Mouse (Mus musculus) right cerebral cortex, postnatal 10 days (tissue): ENCODE data around the gene Znrf1.
A peak's percentile ranks its signal among the peaks of the same experiment; 100 is the strongest.

Source experiments
- DNase-seq, 2 experiments: peaks; one replicate each; pipeline ENCODE4 v3.0.0; 2021; ENCODE audit warnings: low spot score in 2 of 2

Gene Znrf1

DNA sequence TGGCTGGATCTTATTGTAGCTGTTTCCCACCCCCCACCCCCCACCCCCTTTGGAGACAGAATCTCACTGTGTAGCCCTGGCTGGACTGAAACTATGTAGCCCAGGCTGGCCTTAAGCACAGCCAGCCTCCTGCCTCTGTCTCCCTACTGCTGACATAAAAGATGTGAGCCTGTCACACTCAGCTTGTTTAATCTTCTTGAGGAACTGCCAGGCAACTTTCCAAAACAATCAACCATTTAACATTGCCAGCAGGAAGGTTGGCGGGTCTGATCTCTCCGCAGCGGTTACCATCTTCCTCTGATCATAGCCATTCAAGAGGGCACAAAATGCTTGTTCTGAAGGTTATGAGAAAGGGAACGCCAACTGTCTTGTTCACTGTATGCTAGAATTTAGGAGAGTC lies 2.4 kb upstream of the Znrf1 start:
- no peak for DNase-seq

DNA sequence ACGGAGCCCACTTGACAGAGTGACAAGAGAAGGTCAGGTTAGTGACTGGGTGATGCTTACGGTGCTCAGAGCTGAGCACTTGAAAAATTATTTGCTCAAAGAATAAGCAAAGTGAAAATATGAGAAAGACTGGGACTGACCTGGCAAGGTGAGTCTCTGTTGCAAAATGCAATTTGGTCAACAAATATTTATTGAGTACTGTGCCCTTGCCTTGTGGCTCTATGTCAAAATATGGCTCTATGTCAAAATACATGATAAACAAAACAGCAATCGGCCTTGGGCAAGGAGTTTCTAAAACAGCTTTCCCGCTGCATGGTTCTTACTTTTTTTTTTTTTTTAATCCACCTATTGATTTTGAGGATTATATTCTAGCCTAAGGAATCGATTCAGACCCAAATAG lies 406 bp upstream of the Znrf1 start:
- DNase-seq, result no peak

DNA sequence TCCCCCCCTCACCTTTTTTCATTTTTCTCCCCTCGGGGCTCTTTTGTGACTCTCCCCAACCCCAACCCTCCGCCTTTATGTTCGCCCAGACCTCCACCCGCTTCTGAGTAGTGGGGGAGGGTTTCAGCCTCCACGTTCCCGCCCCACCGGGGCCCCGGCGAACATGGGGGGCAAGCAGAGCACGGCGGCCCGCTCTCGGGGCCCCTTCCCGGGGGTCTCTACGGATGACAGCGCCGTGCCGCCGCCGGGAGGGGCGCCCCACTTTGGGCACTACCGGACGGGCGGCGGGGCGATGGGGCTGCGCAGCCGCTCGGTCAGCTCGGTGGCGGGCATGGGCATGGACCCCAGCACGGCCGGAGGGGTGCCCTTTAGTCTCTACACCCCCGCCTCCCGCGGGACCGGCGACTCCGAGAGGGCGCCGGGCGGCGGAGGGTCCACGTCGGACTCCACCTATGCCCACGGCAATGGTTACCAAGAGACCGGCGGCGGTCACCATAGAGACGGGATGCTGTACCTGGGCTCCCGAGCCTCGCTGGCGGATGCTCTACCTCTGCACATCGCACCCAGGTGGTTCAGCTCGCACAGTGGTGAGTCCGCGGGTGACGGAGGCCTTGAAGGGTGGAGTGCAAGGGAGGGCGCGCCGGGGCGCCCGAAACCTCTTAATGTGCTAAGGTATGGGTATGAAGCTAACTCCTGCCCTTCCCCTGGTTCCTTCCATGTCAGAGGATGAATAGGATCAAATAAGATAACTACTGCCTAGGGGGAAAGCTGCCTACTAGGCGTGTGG lies 1.3 kb downstream of the Znrf1 start:
- DNase-seq, result peak; percentile 61 to 73

DNA sequence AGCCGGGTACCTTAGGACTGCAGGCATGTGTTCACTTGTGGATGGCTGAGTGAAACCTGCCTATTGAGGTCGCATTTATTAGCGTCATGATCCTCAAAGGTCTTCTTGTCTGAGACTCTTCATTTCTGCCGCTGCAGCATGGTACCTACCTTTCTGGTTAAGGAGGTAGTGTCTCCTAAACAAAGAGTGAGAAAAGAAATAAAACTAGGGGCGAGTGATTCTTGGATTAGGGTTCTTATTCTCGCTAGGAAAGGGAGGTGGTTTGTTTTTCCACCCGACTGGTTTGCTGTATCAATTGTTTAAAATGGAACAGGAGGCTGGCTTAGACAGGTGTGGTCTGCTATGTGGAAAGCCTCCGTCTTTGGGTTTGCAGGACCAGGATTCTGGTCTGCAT lies 1.9 kb downstream of the Znrf1 start:
- no peak for DNase-seq

DNA sequence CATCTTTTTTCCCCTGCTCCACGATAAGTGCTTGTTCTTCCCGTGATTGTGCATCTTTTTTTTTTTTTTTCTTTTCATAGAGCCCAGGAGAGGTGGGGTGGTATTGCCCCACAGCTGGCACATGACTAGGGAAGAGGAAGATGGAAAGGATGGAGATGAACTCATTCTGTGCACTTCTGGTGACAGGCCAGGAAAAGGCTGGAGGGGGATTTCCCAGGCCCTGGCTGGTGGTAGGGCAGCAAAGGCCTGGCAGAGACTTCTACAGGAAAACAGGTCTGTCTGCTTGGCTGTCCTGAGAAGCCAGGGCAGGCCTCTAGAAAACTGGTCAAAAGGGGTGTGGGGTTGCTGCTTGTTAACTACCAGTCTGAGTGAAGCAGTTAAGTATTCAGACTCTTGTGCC lies 2.3 kb downstream of the Znrf1 start:
- no peak for DNase-seq

DNA sequence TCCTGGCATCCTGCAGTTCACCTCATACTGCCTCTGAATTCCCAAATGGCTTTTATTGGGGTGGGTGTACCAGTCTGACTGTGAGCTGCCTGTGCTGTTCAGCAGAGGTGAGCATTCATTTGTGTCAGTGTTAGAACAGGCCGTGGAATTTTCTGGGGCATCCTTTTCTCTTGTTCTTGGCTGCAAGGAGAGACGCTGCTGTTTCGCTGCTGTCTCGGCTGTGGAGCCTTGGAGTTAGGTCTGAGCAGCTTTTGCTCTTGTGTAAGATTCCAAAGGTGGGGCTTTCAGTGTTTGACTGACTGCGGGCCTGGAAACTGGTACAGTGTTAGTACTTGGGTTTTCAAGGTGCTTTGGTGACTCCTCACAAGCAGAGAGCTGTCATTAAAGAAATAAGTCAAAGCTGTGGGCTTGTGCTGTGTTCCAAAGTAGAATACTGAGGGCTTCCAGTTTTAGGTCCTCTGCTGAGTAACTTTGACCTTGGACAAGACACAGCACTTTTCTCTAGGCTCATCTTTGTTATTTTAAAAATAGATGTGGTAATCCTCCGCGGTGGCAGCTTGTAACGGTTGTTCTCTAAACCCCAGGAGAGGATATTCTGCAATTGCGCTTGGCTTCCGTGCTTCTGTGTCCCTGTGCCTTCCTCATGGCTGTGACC lies 3.7 kb downstream of the Znrf1 start:
- no peak for DNase-seq

DNA sequence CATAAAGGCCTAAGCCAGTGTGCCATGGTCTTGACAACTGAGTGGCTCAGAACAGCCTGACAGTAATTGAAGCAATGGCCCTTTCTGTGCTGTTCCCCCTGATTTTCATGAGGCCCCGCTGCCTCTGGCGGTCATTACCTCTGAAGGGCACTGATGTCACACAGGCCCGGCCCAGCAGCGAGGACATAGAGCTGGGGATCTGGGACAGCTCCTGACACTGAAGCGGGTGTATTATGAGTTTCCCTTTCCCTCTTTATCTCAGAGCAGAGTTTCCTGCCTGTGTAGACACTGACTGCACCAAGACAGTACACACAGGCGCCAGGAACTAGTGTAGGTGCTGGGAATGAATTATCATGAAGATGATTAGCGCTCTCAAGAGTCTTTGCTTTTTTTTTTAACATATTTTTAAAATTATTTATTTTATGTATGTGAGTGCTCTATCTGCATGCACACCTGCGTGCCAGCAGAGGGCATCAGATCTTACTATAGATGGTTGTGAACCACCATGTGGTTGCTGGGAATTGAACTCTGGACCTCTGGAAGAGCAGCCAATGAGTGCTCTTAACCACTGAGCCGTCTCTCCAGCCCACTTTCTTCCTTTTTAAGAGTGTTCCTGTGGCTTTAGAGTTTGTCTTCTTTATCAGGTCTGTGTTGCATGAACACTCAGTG lies 7.9 kb downstream of the Znrf1 start:
- DNase-seq, result no peak

DNA sequence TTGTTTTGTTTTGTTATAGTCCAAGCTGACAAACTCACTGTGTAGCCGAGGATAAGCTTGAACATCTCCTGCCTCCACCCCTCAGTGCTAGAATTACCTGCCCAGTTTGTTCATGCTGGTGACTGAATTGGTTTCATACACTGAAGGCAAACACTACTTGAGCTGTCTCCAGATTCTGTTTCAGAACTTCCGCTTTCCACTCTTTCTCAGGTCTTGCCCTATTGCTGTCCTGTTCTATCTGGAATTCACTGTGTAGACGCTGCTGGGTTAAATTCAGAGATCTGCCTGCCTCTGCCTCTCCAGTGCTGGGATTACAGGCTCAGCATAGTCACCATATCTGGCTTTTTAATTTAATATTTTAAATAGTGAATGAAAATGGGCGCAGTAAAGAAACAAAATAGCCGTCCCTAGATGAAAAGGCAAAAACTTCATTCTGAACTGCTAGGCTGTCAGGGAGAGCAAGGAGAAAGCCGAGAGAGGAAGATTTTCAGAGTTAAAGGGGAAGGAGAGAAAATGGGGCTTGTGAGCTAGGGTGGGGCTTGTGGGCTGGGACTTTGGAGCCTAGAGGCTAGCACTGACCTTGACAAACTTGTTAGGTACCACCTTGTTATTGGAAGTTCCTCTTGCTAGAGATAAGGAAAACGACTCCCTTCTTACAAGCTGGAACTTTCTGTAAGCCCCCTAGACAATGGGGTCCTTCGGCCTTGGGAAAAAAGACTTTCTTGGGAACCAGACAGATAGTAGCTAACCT lies 9.7 kb downstream of the Znrf1 start:
- no peak for DNase-seq

DNA sequence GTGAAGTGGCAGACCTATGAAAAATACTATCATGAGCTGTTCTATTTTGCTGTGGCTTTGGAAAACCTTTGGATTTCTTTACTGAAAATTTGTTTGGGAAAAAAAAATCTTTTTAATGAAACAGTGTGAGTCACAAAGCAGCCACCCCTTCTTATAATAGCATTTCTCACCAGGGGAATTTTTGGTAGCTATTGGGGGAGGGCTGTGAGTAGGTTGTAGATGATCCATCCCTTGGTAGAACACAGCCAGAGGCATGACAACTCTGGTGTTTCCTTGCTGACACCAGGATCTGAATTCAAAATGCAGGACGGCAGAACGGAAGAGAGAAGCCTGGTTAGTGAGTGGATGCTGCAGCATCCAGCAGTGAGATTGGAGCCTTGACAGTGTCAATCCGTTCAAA lies 11.2 kb downstream of the Znrf1 start:
- no peak for DNase-seq

DNA sequence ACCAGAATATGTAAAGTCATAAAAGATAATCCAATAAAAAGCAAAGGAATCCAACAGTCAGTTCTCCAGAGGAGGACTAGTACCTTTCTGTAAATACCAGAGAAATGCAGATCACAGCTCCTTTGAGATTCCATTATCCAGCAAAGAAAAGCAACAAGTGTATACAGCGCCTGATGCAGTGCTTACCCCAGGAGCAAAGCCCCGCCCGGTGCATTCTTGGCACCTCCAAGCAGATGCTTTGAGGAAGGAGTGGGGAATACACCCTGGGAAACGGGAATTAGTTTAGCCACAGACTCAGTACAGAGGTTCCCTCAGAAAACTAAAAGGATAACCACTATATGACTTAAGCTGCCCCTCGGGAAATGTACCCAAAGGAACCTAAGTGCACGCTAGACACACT lies 12.3 kb downstream of the Znrf1 start:
- DNase-seq, result no peak

DNA sequence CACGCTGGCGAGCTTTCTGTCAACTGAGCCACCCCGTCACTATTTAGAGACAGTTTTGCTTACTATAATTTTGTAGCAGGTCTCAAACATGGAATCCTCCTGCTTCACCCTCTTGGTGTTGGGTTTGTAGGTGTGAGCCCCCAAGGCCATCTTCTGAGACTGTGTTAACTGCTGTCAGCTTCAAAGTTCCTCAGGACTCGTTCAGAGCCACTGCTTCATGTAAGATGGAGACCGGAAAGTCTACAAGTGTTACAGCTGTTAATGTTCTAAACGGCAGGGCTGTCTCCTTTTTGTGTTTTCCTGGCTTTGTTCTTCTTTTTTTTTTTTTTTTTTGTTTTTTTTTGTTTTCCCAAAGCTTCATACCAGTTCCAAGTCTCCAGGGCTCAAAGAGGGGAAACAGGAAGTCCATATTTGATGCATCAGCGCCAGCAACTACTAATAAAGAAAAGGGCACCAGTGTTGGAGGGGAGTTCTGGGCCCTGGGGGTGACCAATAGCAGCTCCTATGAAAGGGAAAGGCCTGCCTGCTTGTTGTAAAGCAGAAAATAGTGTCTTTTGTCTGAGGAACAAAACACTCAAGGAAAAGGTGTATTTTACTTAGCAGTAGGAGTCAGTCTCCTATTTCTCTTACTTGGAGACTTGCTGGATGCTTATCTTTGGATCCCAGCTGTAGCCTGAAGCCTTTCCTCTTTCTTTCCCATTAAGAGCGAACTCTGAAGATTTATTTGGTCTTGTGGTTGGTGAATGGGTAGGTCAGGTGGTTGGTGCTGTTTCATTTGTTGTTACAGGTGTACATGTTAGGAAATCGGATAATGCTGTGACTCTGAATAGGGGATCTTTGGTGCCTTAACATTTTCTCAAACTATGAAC lies 14.3 kb downstream of the Znrf1 start:
- DNase-seq, result no peak

DNA sequence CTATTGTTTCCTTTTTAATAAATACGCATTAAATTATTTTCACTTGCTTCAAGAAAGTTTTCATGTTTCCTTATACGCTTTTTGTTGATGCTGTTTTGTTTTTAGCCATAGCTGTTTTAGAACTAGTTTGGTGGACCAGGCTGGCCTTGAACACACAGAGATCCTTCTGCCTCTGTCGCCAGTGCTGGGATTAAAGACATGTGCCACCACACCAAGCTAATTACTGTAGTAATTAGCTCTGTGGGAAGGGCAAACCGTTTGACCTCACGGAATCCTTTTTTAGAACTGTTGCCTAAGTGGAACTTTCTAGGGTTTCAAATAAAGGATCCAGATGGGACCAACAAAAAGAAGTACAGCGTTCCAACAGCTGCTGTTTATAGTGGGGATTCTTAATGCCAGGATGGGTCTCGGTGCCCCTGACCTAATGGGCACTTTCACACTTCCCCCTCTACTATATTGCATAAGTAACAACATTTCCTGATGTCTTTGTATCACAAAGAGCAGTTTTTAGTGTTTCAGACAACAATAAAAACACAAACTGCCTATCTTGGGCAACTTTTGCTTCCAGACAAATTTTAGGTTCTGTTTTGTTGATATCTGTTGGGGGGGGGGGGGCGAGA lies 15.7 kb downstream of the Znrf1 start:
- no peak for DNase-seq

DNA sequence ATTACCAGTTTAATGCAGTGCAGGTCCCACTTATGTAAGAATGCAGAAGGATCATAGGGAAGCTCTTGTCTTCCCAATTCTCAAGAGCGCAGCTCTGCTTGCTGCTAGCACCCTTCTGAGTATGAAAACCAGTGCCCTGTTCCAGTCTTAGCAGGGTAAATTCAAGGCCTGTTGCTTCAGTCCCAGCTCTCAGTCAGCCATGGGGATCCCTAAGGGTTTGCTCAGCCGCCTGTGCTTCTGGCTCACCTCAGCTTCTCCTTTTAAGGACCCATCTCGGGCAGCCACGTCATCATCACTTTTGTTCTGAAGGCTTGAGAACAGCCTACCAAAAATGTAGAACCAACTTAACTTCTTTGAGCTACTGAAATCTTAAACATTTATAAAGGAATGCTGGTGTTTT lies 25.9 kb downstream of the Znrf1 start:
- DNase-seq, result no peak

DNA sequence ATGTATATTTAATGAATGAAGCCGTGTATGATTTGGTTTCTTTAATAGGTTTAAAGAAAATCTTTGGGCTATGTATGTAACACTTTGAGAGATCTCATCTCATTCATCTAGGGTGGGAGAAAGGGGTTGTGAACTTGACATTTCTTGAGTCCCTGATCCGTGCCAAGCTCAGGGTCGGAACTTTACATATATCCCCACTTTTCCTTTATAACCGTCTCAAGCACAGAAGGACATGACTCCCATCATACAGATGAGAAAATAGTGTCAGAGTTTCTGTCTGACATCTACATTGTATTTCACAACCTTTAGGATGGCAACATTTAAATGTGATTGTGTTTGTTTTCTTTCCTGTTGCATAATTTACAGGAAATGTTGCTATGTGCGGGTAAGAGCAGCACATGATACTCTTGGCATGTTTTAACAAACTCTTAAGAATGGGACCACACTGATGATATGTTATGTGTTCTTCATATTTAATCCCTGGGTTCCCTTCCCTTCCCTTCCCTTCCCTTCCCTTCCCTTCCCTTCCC lies 26.4 kb downstream of the Znrf1 start:
- no peak for DNase-seq

DNA sequence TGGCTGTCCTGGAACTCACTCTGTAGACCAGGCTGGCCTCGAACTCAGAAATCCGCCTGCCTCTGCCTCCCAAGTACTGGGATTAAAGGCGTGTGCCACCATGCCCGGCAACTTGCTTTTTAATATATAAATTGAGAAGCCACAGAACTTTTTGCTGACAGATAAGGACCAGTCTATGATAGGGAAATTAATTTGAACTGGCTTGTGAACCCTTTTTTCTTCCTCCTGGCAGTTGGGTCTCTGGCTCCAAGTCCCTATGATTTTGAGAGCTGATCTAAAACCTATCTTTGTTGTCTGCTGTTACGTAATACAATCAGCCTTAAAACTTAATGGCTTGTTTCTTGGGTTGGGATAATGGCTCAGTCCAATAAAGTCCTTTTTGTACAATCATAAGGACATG lies 27.2 kb downstream of the Znrf1 start:
- DNase-seq, result no peak

DNA sequence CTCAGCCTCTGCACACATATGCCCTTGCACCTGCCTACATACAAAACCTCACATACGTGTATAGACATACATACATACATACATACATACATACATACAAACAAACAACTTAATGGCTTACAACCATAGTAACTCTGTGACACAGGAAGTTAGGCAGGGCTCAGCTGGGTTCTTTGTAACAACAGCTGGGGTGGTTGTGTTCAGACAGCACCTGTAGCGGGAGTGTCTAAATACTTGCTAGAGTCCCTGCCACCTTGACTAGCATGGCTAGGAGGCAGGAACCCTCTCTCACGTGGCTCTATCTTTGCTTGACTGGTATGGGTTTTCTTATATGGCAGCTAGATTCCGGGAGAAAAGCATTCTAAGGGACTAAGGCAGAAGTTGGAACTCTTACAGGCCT lies 27.8 kb downstream of the Znrf1 start:
- DNase-seq, result no peak

DNA sequence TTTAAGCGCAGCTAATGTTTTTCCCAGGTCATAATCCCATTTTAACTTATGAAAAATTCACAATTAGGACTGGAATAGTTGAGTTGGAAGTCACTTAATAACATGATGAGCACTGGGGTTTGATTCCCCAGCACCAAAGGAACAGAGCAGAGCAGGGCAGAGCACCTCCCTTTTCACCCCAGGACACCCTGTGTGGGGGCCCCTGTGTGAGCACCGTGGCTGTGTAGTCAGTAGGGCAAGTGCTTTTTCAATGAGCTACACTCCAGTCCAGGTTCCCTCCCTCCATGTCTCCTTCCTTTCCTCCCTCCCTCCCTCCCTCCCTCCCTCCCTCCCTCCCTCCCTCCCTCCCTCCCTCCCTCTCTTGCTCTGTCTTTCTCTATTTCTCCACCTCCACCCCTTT lies 28.2 kb downstream of the Znrf1 start:
- DNase-seq, result no peak

DNA sequence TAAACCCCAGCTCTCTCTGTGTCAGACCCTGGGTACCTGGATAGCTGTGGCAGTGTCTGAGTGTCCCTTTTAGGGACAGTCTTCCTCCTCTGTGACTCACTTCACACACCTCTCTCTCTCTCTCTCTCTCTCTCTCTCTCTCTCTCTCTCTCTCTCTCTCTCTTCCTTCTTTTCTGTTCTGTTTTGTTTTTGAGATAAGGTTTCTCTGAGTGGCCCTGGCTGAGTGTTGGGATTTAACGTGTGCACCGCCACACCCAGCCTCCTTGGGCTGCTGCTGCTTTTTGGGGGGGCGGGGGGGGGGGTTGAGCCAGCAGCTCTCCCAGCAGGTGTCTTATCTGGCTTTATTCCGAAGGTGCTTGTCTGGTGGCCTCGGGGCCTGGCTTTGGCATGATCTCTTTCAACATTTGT lies 29.9 kb downstream of the Znrf1 start:
- no peak for DNase-seq

DNA sequence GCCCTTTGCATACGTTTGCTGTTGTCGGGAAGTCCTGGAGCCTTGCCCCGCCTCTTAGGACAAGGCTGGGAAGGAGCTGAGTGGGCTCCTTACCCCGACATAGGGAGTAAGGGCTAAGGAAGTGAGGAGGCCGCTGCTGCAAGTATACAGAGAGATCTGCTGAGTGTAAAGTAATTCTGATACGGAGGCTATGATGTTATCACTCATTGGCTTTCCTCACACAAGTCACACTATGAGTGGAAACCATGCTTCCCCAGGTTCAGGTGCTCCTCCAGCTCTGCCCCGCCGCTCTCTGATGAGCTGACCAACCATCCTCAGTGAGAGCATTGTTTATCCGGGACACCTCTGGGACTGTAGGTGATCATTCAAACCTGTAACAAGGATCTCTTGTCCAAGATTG lies 30.4 kb downstream of the Znrf1 start:
- DNase-seq, result no peak

DNA sequence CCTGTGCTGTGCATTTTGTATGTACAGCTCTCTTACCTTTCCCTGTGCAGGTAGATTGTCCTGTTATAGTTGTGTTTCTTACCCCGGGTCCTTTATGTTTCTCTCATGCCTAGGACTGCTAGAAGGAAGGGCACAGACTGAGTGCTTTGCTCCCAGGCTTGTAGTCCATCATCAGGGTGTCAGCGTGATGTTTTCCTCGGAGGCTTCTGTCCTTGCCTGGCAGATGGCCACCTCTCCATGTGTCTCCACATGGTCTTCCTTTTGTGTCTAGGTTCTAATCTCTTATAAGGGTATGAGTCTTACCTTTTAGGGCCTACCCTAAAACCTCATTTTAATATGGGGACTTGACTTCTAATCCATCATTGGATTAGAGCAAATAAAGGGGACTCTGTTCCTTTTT lies 31.7 kb downstream of the Znrf1 start:
- no peak for DNase-seq

DNA sequence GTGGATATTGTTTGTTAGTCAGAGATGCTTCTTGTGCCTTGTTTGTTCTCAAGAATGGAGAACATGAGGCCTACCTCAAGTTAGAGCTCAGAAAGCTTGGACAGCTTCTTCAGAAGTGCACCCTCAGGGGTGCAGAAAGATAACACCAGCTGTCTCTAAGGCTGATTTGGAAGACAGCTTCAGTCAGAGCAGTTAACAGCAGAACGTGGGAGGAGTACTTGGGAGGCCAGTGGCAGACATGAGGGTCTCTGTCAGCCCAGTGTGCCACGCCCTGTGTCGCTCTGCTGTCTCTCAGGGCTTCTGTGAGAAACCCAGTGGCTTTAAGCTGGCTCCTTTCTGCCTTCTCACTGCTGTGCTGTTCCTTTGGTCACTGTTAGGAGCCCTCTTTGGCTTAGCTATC lies 32.1 kb downstream of the Znrf1 start:
- no peak for DNase-seq
